Mouse (Mus musculus) liver, adult 2 months (tissue): ENCODE measurements around the gene Cckbr.

Experiments used
- CTCF ChIP-seq: fragments of 200-500 bp; IDR thresholded peaks from 2 replicates; pipeline ENCODE4 v1.5.1; 2011; ENCODE audit warnings: low read depth, low read length, control low read depth
- POLR2A ChIP-seq: fragments of 200-500 bp; IDR thresholded peaks from 2 replicates; pipeline ENCODE4 v1.6.1; 2011; ENCODE audit warnings: low read length, control low read depth; ENCODE audit not compliant: insufficient read depth; ENCODE audit errors: extremely low read depth

DNA sequence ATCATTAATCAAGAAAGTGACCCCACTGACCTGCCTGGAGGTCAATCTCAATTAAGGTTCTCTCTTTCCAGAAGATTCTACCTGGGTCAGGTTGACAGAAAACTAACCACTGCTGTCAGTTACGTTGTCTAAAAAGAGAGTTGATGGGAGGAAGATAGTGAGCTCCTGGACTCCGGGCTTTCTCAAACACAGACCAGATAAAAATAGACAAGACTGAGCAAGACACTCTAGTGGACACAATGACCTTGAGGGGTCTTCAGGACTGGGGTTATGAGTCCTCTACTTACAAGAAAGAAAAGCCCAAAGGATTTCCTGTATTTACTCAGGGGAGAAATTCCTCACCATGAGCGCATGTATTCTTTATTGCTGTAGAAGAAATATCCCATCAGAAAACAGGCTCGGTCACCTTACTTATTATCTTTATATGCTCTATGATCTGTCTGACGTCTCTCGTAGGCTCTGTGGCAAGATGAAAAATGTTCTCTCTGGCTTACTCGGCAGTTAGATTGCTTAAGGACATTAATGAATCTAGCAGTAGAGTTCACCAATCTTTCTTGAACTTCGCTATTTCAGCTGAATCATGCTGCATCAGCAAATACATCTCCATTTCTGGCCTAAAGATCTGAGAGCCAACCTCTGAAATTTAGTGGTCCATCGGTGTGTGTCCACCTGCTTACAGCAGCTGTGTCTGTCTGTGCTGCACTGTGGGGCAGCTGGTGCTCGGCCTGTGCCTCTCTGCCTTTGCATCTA is 51.3 kb downstream of the Cckbr start:
- TF ChIP-seq CTCF (no peak), POLR2A (no peak)
